Mouse (Mus musculus) cerebellum, postnatal 25 days (tissue): ENCODE data around the gene Prdm1.

Experiments used
- DNase-seq, 2 experiments: peaks; one replicate each; pipeline ENCODE4 v3.0.0; 2021; ENCODE audit warnings: mixed read lengths in 2 of 2

The Prdm1 gene

DNA sequence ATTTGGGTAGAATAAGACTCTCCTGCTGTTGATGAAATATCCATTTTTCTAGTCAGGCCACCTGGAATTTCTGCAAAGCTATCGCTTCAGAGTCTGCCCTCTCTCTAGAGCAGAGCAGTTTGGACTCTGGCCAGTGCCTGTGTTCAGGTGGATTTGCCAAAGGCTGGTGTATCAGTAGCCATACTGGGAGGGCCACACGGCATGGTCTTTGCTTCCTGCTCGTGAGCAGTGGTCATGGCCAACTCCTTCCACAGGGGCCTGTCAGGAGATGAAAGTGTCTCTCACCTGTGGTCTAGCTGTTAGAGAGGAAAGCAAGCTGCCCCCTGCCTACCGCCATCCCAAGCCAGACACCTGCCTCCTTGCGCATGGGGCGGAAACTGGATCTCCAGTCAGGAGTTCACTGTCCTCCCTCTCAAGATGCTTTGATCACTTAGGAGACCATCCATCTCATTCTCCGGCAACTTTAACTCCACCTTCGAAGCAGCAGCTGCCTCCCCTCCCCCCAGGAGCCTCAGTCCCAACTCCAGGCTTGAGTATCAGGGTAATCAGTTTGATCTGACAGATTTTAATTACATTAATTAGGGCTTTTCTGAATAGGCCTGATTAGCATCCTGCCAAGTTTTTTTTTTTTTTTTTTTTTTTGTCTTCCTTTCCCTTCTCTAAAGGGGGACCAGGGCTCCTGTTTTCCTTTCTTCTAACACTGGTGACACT, 35.3 kb downstream of the Prdm1 start:
- DNase-seq, result peak; percentile 66 to 80

DNA sequence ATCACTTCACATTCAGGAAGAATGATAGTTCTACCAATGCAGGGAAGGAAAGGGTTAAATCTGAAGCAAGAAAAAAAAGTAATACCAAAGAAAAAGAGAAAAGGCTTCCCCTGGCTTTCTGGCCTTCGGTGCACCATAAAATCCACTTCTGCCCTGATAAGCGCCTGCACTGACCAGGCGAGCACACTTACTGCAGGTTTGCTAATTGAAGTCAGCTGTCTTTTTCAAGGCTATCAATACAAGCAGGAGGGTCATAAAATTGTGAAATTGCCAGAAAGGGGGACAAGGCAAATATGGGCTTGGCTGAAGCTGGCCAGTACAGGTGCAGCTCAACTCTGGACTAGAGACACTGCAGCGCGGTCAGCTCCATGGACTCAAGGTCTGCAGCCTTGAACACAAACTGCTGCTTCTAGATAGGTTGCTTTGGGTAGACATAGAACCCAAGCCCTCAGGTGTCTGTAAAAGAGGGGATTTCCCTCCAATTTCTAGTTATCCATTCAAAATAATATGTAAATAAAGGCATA, 37.3 kb downstream of the Prdm1 start:
- DNase-seq, result no peak

DNA sequence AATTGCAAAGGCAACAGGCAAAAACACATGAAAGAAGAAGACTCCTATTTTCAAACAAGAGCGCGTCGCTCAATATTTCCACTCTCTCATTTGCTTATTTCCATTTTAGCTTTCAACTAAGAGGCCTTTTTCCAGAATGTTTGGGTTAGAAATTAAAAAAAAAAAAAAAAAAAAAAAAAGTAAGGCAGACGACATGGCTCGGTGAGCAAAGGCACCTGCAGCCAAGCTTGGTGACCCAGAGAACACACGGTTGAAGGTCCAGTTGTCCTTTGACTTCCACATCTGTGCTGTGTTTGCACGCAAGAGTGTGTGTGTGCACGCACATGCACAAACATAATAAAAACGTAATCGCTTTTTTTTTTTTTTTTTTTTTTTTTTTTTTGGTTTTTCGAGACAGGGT, 41.2 kb downstream of the Prdm1 start:
- DNase-seq, result no peak

DNA sequence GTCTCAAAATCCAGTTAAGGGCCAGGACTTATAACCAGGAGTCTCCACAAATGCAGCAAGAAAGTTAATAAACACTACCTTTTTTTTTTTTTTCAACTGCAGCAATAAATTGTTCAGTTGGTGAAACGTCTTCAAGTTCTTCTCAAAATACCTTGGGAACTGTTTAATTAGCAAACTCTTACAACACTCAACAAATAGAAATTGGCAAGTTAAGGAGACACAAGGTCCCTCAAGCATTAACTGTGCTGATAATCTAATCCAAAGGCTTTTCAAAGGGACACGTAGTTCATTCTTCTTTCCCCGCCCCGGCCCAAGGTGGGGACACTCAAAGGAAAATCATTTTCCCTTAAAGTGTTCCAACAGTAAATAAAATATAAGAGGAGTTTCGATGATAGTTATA, 44.2 kb downstream of the Prdm1 start:
- DNase-seq, result no peak

DNA sequence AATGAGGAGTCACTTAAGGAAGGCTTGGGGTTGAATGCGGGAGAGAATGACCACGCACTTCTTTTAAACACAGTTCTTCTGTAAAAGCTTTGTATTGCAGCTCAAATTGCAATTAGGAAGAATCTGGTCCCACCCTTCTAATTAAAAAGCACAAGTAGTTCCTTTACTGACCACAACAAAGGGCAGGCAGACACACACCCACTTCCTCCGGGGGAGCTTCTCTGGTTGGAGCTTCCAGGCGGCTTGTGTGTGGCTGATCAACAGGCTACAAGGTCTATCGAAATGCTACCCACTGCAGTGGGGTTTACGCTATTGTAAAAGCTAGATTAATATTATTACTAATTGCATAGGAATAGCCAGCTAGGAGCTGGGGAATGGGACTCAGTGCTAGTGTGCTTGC, 45.2 kb downstream of the Prdm1 start:
- no peak for DNase-seq

DNA sequence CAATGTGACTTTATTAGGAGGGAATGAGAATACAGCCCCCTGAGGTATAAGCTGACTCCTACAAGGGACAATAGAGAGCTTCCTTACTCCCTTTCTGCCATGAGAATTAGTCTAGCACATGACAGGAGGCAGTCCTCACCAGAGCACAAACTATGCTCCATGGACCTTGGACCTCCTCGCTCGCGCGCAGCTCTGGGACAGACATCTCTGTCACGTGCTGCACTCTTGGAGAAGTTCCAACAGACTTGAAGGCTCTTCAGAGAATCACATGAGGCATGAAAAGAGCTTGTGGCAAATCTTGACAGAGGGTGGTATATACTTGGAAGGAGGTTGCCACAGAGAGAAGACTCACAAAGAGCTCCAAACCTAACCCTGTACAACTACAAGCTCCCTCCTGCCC, 46.9 kb downstream of the Prdm1 start:
- no peak for DNase-seq

DNA sequence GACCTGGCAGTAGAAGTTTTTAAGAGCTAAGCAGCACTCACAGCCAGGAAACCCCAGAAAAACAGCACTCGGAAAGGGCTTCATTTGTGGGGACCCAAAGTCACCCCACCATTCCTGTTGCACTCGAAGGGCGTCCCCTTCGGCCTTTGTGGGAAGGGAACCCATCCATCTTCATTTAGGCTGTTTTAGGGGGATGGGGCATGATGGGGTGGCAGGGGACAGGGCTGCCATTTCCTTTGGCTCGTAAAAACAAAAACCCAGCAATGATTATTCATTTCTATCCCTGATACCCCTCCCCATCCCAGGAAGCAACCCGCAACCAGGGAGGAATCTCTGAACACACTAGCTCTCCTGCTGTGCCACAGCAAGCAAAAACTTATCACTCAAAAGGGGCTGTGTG, 49.0 kb downstream of the Prdm1 start:
- DNase-seq, result no peak

DNA sequence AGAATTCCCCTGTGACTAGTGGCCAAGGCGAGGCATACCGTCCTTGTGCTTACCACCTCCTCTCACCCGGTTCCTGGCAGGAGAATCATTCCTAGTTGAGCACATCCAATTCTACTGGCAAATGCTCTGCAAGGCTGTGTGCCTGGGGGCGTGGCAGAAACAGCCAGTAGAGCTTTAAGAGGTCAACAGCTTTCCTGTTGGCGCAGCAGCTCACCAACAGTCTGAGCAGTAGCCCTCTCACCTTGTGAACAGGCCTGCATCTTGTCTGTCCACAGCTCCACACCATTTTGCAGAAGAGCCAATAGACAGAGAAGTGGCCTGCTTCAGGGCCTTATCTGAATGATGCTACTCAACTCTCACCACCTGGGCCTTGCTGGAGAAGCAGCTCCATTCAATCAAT, 50.2 kb downstream of the Prdm1 start:
- peak in 1 of 2 experiments; percentile 13 for DNase-seq

DNA sequence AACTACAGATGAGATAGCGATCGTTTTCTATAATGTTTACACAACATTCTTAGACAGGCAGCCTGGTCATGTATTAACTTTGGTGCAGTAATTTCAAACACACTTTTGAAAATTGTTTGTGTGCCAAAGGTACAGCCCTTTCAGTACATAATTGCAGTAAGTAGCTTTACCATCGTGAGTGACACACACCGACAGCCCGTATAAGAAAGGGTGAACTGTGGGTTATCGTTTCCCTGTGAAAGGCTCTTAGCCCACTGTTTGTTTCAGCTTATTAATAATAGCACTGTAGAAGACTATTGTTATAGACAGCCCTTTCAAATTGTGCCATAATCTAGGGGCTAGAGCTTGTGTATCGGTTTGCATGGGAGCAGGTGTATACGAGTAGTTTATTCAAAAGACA, 51.1 kb downstream of the Prdm1 start:
- DNase-seq, result no peak

DNA sequence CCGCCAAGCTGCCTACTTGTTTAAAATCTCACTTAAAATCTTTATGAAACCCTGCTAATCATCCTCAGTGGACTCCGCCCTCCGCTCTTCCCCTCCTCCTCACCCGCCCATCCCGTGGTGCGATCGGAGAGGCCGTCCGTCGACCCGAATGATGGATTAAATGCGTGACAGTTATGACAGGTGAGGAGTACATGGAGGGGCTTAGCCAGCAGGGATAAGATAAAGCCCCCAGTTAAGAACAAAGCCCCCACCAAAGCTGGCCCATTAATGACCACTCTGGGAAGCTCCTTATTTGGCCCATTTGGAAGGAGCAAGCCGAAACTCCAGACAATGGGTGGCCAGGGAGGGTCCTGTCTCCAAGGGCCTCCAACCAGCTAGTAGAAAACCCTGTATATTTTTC, 51.8 kb downstream of the Prdm1 start:
- DNase-seq, result no peak

DNA sequence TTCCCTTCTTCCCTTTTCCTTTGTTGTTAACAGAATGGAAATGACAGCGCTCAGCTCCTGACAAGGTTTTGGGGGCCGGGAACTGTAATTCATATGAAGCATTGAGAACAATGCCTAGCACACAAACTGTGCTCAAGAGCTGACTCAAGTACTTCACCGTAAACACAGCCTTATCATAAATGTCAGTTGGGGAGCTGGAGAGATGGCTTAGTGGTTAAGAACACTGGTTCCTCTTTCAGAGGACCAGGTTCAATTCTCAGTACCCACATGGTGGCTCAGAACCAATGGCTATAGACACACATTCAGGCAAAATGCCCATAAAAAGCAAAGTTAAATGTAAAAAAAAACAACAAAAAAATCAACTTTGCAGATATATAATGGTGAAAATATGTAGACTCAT, 52.9 kb downstream of the Prdm1 start:
- no peak for DNase-seq

DNA sequence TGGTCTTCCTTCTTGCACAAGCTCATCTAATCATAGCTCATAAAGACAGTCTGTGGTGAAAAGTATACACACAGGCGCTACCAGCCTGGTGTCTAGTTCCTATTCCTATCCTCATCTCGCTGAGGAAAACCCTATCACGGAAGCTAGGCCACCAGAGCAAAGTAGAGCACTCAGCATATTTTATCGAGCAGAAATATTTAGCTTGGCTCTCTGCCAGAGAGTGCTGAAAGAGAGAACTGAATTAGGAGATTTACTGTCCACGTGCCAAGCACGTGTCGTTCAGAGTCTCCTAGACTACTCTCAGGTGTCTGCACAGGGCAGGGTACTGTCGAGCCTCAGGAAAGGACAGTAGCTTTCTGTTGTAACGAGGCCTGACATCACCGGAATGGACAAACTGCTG, 54.0 kb downstream of the Prdm1 start:
- DNase-seq, result no peak

DNA sequence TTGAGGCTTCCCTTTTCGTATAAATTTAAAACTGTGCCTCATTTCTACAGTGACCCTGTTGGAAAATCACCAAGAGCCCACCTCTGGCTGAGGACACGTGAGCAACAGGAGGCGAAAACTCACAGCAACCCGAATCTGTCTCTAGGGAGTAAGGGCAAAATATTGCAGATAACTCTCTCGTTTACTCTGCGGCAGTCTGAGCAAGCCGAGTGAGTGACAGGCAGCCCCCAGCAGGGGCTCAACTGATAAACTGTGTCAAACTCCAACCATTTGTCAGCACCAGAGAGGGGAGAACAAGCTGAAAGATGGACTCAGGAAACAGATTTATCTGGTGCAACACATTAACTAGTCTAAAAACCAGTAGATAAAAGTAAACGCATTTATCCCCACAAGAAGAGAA, 62.7 kb downstream of the Prdm1 start:
- DNase-seq, result no peak

DNA sequence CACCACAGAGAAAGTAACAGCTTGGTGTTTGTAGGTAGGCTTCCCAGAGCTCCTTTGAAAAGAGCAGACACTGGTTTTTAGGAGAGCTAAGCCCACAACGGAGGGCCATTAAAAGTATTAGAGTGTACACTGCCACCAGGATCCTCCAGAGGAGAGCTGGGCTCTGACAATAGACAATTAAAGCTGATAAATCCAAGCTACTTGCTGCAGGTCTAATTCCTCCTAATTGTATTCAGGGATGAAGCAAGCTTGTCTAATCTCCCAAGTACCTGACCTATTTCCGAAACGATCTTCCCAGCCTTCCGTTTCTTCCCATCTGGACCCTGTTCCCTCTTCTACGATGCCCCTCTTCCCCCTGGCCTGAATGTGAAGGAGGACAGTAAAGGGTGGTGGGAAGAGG, 63.7 kb downstream of the Prdm1 start:
- DNase-seq, result no peak

DNA sequence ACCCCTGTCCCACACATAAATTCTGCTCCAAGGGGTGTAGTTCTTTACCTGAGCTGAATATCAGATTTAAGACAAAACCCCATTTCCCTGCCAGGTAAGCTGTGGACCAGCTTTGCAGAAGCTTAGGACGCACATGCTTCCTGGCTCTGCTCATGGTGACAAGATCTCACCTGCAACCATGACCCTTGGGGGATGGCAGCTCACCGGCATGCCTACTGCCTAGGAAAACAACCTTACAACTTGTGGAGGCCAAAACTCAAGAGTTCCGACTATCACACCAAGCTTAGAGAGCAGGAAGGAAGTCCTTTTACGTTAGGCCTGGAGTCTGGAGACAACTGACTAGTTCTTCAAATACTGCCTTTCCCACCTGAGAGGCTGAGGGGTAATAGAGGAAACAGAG, 64.4 kb downstream of the Prdm1 start:
- no peak for DNase-seq

DNA sequence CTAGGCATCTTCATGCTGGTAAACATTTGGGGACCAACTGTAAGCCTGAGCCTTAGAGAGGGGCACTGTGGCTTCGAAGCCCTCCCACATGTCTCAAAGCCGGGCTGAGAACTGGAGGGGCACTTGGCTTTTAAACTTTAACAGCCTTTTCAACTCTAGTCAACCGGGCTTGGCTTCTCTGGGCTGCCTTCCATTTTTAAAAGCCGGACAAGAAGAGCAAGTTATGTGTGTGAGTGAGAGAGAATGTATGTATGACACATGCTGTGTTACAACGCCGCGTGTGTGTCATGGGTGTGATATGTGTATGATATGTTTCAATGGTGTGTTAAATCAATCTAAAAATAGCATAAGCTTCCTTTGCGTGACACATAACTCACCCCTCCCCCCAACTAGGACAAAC, 66.0 kb downstream of the Prdm1 start:
- no peak for DNase-seq

DNA sequence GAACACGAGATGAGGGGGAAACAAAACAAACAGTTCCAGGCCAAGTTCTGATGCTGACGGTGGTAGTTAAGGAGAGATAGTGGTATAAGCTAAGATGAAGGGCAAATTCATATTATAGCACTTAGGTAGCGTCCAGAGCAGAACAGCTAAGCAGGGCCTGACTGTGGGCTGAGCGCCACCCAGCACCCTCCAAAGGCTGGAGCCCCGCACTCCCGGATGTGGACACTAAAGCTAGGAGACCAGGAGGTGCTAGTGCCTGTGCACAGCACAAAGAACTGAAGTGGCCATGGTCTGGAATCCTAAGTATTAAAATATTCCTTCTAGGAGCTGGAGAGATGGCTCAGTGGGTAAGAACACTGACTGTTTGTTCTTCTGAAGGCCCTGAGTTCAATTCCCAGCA, 67.2 kb downstream of the Prdm1 start:
- DNase-seq, result no peak

DNA sequence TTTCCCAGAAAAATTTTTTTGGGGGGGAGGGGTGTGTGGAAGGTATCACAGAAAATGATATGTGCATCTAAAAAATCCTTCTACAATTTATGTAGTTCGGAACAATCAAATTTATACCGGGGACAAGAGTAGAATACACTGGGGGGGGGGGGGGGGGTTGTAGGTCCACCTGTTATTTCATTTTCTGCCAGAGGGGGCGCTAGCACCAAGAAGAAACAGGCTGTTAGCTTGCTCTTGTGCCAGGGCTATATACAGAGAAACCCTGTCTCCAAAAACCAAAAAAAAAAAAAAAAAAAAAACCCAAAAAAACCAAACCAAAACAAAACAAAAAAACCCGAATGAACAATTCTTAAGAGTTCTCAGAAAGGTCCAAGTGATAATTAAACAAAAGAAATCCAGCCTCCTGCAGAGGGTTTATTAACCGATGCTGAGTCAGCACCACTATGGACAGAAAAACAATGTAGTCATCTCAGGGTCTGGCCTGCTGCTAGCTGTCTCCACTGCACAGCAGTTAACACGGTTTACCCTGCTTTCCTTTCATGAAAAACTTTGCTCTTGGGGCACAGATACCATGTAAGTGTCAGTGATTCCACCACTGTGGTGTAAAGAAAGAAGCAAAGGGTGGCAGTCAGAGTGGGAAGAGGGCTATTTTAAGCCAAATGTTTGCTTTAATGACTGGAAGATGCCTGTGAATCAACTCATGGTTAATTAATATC, 68.0 kb downstream of the Prdm1 start:
- DNase-seq, result peak; percentile 44 to 75

DNA sequence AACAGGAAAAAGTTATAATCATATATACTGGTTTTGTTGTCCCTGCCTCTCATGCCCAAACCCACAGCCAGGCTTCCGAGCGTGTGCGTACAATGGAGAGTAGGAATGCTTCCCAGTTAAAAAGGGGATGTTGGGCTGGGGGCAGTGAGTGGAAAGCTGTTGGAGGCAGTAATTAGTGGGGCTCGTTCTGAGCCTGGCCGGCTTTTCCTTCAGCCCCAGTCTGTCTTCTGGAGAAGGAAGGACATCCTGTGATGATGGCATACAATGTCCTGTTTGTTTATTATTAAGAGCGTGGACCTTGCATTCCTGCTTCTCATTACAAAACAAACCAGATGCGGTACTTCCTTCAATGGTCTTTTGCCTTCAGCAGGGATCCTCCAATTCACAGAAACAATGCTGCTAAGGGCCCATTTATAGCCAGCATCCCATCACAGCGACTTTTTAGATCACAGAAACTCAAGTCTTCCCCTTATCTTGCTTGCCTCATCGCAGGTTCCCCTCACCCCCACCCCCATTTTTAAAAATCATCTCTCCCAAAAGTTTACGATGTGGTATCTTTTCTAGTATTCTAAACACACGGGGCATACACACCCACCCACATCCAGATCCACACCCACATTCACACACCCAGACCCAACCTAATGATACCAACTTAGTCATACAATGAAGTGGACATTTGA, 68.8 kb downstream of the Prdm1 start:
- DNase-seq, result no peak

DNA sequence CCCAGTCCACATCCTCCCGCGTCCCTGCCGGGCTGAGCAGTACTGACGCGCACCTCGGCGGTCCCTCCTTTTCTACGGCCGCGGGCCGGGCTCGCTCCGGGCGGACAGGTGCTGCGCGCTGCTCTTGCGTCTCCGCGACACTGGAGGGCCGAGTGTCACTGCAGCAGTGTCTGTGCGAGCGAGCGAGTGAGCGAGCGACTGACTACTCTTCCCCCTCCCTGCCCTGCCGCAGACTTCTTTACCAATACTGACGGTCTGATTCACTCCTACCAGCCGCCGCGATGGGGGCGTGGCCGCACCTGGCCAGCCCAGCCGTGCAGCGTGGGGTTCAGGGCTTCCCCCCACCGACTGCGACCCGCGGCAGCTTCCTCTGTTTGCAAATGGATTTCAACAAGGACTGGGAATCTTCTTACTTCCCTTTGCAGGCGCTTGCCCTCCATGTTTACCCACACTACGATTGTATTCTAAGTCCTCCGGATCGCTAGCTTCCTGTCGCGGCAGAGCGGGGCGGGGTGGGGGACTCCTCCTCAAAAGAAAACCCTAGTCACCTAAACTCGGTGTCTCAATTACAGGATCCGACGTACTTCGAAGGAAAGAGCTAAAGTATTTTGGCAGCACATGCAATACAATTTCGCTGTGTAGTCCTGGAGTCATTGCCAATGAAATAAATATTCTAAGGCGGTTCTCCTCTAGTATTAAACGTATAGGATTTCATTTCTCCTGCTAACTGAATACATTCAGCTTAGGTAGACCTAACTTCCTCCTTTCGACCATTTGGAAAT, 69.6 kb downstream of the Prdm1 start:
- DNase-seq, result peak; percentile 56 to 71

DNA sequence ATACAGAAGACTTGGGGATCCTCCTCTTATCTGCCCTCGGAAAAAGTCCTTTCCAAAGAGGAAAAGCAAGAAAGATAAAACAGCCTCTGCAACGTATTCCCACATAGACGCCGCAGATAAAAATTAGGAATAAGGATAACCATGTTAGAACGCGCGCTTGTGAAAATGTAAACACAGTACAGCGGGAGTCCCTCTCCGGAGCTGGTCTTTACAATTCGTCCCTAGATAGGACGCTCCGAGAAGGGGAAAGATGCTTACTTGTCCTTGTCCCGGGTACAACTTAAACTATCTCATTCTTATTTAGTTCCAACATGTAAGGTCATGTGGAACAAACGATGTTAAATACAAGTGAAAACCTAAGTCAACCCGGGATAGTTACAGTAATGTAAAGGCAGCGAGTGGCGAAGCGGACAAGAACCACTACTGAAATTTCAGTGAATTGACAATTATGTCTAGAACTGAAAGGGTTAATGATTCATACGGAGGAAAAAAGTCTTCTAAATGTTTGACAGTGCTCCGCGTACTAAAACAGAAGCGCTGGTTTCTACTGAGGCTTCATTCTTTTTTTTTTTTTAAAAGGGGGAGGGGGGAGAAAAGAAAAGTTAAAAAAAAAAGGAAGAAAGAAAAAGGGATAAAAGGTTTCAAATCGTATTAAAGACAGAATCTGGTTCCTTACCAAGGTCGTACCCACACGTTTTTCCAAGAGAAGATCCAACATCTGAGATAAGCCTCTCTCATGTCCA, 70.3 kb downstream of the Prdm1 start:
- DNase-seq, result no peak
